Mouse (Mus musculus) urinary bladder, adult 2 months (tissue): ENCODE measurements around the gene Tubgcp2. TPM values are rescaled to one million over a fixed set of nuclear protein-coding genes. Genes with fewer than 3 reads are reported as not detected.

Source experiments
- DNase-seq: peaks from one replicate; pipeline ENCODE4 v3.0.0; 2022; ENCODE audit warnings: low spot score
- polyA plus RNA-seq: library from polyadenylated mRNA; depleted of rRNA; stranded (reverse); fragments of >200 nt; gene quantifications from 2 replicates; pipeline ENCODE4 v1.2.3, GENCODE M21; 2012; rRNA removed

The Tubgcp2 gene
- polyA plus RNA-seq, 1 experiment: 33.2 TPM

DNA sequence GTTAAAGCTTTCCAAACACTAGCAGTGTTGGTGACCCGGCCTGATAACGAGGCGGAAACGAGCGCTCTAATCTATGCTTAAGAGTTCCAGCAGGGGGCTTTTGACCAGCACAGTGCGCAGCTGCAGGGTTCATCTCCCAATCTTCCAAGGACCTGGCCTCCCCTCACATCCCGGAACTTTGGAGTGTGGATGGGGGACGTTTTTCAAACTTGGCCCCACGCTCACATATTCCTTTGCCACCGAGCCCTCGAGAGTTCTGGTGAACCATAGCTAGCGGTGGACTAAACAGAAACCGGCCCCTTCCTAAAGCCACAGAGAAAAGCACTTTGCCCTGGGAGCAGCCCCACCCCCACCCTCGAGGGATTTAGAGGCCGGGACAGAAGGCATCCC is 86.6 kb downstream of the Tubgcp2 start:
- DNase-seq: peak; percentile 27

DNA sequence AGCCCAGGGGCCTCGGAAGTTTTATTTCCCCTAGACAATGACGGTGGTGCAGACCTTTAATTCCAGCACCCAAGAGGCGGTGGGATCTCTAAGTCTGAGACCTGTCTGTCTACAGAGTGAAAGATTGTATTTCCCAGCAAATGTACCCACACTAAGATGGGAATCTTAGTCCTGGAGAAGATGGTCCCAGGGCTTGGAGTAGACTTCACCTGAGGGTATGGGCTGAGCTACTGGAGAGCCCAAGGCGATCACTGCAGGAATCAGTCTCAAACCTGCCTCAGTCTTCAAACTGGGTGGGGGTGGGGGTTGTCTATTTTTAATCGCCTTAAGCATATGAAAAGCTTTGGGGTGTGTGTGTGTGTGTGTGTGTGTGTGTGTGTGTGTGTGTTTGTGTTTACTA is 90.4 kb downstream of the Tubgcp2 start:
- no peak for DNase-seq

Other genes starting within 250 kb of the Tubgcp2 start
- gene Adgra1, start 202.5 kb downstream of the Tubgcp2 start, polyA plus RNA-seq: 2.1 and 3.5 TPM in 2 replicates
- gene Kndc1, start 142.0 kb downstream of the Tubgcp2 start, polyA plus RNA-seq: 0.03 and 0.07 TPM in 2 replicates
- gene Utf1, start 92.9 kb downstream of the Tubgcp2 start, polyA plus RNA-seq: not detected in 2 replicates
- gene 6430531B16Rik, start 57.9 kb downstream of the Tubgcp2 start, polyA plus RNA-seq: 0.37 and 0.70 TPM in 2 replicates
- 5.8 and 6.3 TPM in 2 replicates for gene Adam8, start 44.1 kb downstream of the Tubgcp2 start, polyA plus RNA-seq
- gene Zfp511, start 278 bp downstream of the Tubgcp2 start, polyA plus RNA-seq: 72.4 and 98.7 TPM in 2 replicates
- gene Msx3, start 12.4 kb upstream of the Tubgcp2 start, polyA plus RNA-seq: 0.03 TPM in 2 replicates
- gene Caly, start 45.9 kb upstream of the Tubgcp2 start, polyA plus RNA-seq: 0.83 and 1.0 TPM in 2 replicates
- gene Prap1, start 56.7 kb upstream of the Tubgcp2 start, polyA plus RNA-seq: 3.3 TPM in 2 replicates
- 61.2 and 63.5 TPM in 2 replicates for gene Fuom, start 65.8 kb upstream of the Tubgcp2 start, polyA plus RNA-seq
- gene Paox, start 79.1 kb upstream of the Tubgcp2 start, polyA plus RNA-seq: 8.1 and 11.0 TPM in 2 replicates
- 112 and 118 TPM in 2 replicates for gene Echs1, start 79.8 kb upstream of the Tubgcp2 start, polyA plus RNA-seq
- gene Mtg1, start 100.9 kb upstream of the Tubgcp2 start, polyA plus RNA-seq: 26.1 and 31.0 TPM in 2 replicates
- gene Sprn, start 118.2 kb upstream of the Tubgcp2 start, polyA plus RNA-seq: 4.8 and 8.9 TPM in 2 replicates
- not detected in 2 replicates for gene Olfr522, start 128.1 kb upstream of the Tubgcp2 start, polyA plus RNA-seq
- not detected in 2 replicates for gene Olfr523, start 136.5 kb upstream of the Tubgcp2 start, polyA plus RNA-seq
- gene Olfr524, start 169.3 kb upstream of the Tubgcp2 start, polyA plus RNA-seq: not detected in 2 replicates
- gene Cd163l1, start 181.6 kb upstream of the Tubgcp2 start, polyA plus RNA-seq: 1.1 and 1.2 TPM in 2 replicates
- gene 5830411N06Rik, start 210.6 kb upstream of the Tubgcp2 start, polyA plus RNA-seq: 0.09 and 0.22 TPM in 2 replicates